Mouse (Mus musculus): ENCODE data around the gene Sec61a1. TPM values are rescaled to one million over a fixed set of nuclear protein-coding genes. Genes with fewer than 3 reads are reported as not detected.
A peak's percentile ranks its signal among the peaks of the same experiment; 100 is the strongest.

Sec61a1 gene
- polyA plus RNA-seq, 1 experiment from 2014 or later: 209 TPM

- ATAC-seq (ENCODE audit: insufficient number of reproducible peaks, low FRiP score): no peak
- Histone ChIP-seq H3K4me3 (no peak overlapping the region), H3K27ac (ENCODE audit: poor library complexity, severe bottlenecking) (no peak overlapping the region), H3K27me3 (replicated peaks) (no peaks in the 10 kb centered on the region), H3K36me3 (peaks cover 81% of the 10 kb centered on the region), H3K4me2 (no peak overlapping the region), H3K4me1 (replicated peaks) (no peaks in the 10 kb centered on the region), H3K9me3 (replicated peaks) (no peaks in the 10 kb centered on the region), H3K9ac (no peak overlapping the region)
- 86% methylated on average over 7 of the region's 7 CpGs for WGBS
Observed at GRCm38 (mm10) chr6:88489026-88489425, 29.7 kb downstream of the Sec61a1 start.

- Histone ChIP-seq H3K36me3 (peaks cover 76% of the 10 kb centered on the region), H3K4me2 (no peak overlapping the region), H3K9me3 (replicated peaks) (no peaks in the 10 kb centered on the region), H3K27ac (ENCODE audit: poor library complexity, severe bottlenecking) (no peak overlapping the region), H3K4me1 (replicated peaks) (peaks cover 9% of the 10 kb centered on the region; the same call in 1 of the 2 replicates), H3K9ac (no peak overlapping the region), H3K27me3 (replicated peaks) (no peaks in the 10 kb centered on the region), H3K4me3 (no peak overlapping the region)
- ATAC-seq (ENCODE audit: insufficient number of reproducible peaks, low FRiP score): no peak; the same call in 1 of the 2 replicates
- 82% methylated on average over 8 of the region's 8 CpGs for WGBS
Observed at GRCm38 (mm10) chr6:88486893-88487292, 31.8 kb downstream of the Sec61a1 start.

- no peak for ATAC-seq (ENCODE audit: insufficient number of reproducible peaks, low FRiP score)
- H3K36me3 ChIP-seq: peaks cover 73% of the 10 kb centered on the region
- WGBS: 83% methylated on average over 6 of the region's 6 CpGs
Observed at GRCm38 (mm10) chr6:88485378-88485777, 33.3 kb downstream of the Sec61a1 start.

GRCm38 (mm10) chr6:88483913-88484312 is 34.8 kb downstream of the Sec61a1 start:
- H3K27me3 ChIP-seq (replicated peaks): no peaks in the 10 kb centered on the region
- H3K4me2 ChIP-seq: no peak overlapping the region
- H3K4me1 ChIP-seq (replicated peaks): peaks cover 17% of the 10 kb centered on the region; the same call in 1 of the 2 replicates
- ATAC-seq (ENCODE audit: insufficient number of reproducible peaks, low FRiP score): no peak
- H3K36me3 ChIP-seq: peaks cover 84% of the 10 kb centered on the region
- no peak overlapping the region for H3K9ac ChIP-seq
- no peak overlapping the region for H3K4me3 ChIP-seq
- H3K9me3 ChIP-seq (replicated peaks): no peaks in the 10 kb centered on the region
- H3K27ac ChIP-seq (ENCODE audit: poor library complexity, severe bottlenecking): no peak overlapping the region

More at GRCm38 (mm10) chr6:88485378-88485777, 33.3 kb downstream of the Sec61a1 start:
- H3K4me2 ChIP-seq: no peak overlapping the region
- no peak overlapping the region for H3K27ac ChIP-seq (ENCODE audit: poor library complexity, severe bottlenecking)
- H3K9me3 ChIP-seq (replicated peaks): no peaks in the 10 kb centered on the region
- H3K9ac ChIP-seq: no peak overlapping the region
- peaks cover 12% of the 10 kb centered on the region; the same call in 1 of the 2 replicates for H3K4me1 ChIP-seq (replicated peaks)
- no peak overlapping the region for H3K4me3 ChIP-seq
- H3K27me3 ChIP-seq (replicated peaks): no peaks in the 10 kb centered on the region

- H3K27ac ChIP-seq (ENCODE audit: poor library complexity, severe bottlenecking): no peak overlapping the region; the same call in 1 of the 2 replicates
- WGBS: 74% methylated on average over 7 of the region's 7 CpGs
- H3K9ac ChIP-seq: no peak overlapping the region
- H3K4me3 ChIP-seq: no peak overlapping the region
- no peak overlapping the region for H3K4me2 ChIP-seq
- ATAC-seq (ENCODE audit: insufficient number of reproducible peaks, low FRiP score): no peak
- H3K4me1 ChIP-seq (replicated peaks): peaks cover 17% of the 10 kb centered on the region; the same call in 1 of the 2 replicates
- H3K9me3 ChIP-seq (replicated peaks): no peaks in the 10 kb centered on the region
- no peaks in the 10 kb centered on the region for H3K27me3 ChIP-seq (replicated peaks)
- H3K36me3 ChIP-seq: peaks cover 86% of the 10 kb centered on the region
Observed at GRCm38 (mm10) chr6:88483111-88483510, 35.6 kb downstream of the Sec61a1 start.

GRCm38 (mm10) chr6:88480421-88480820 is 38.3 kb downstream of the Sec61a1 start:
- peaks cover 28% of the 10 kb centered on the region for H3K4me1 ChIP-seq (replicated peaks)
- WGBS: 56% methylated on average over 6 of the region's 6 CpGs
- H3K4me3 ChIP-seq: no peak overlapping the region
- H3K36me3 ChIP-seq: peaks cover 78% of the 10 kb centered on the region
- H3K4me2 ChIP-seq: no peak overlapping the region
- no peak for ATAC-seq (ENCODE audit: insufficient number of reproducible peaks, low FRiP score)
- H3K27ac ChIP-seq (ENCODE audit: poor library complexity, severe bottlenecking): no peak overlapping the region
- H3K9ac ChIP-seq: no peak overlapping the region
- no peaks in the 10 kb centered on the region for H3K27me3 ChIP-seq (replicated peaks)
- no peaks in the 10 kb centered on the region for H3K9me3 ChIP-seq (replicated peaks)

- Histone ChIP-seq H3K4me3 (no peak overlapping the region), H3K4me2 (no peak overlapping the region), H3K9me3 (replicated peaks) (no peaks in the 10 kb centered on the region), H3K9ac (no peak overlapping the region), H3K27me3 (replicated peaks) (no peaks in the 10 kb centered on the region), H3K36me3 (peaks cover 67% of the 10 kb centered on the region), H3K27ac (ENCODE audit: poor library complexity, severe bottlenecking) (no peak overlapping the region), H3K4me1 (replicated peaks) (peaks cover 15% of the 10 kb centered on the region)
- ATAC-seq (ENCODE audit: insufficient number of reproducible peaks, low FRiP score): no peak
- WGBS: 78% methylated on average over 6 of the region's 6 CpGs
Observed at GRCm38 (mm10) chr6:88469878-88470277, 48.8 kb downstream of the Sec61a1 start.

GRCm38 (mm10) chr6:88465181-88465920 is 53.4 kb downstream of the Sec61a1 start, which contains the start of gene Ruvbl1:
TSS of gene Ruvbl1 (plus strand) at chr6:88465409.
- Histone ChIP-seq H3K4me1 (replicated peaks) (peaks cover 15% of the 10 kb centered on the region), H3K27me3 (replicated peaks) (no peaks in the 10 kb centered on the region), H3K36me3 (peaks cover 25% of the 10 kb centered on the region), H3K9ac (peak within 1 kb of the TSS; percentile 84), H3K9me3 (replicated peaks) (no peaks in the 10 kb centered on the region), H3K27ac (ENCODE audit: poor library complexity, severe bottlenecking) (no peak within 1 kb of the TSS), H3K4me3 (peak within 1 kb of the TSS; percentile 68), H3K4me2 (peak within 1 kb of the TSS; percentile 76)
- peak; percentile 98 for ATAC-seq (ENCODE audit: insufficient number of reproducible peaks, low FRiP score)
- under 1% methylated on average over 42 of the region's 42 CpGs for WGBS

GRCm38 (mm10) chr6:88454545-88454944 is 64.2 kb downstream of the Sec61a1 start:
- WGBS: 56% methylated on average over 2 of the region's 2 CpGs
- Histone ChIP-seq H3K4me2 (no peak overlapping the region), H3K27ac (ENCODE audit: poor library complexity, severe bottlenecking) (no peak overlapping the region), H3K27me3 (replicated peaks) (peaks cover 5% of the 10 kb centered on the region; the same call in 1 of the 2 replicates), H3K4me3 (no peak overlapping the region), H3K9me3 (replicated peaks) (no peaks in the 10 kb centered on the region), H3K36me3 (no peaks in the 10 kb centered on the region), H3K4me1 (replicated peaks) (no peaks in the 10 kb centered on the region), H3K9ac (no peak overlapping the region)
- no peak for ATAC-seq (ENCODE audit: insufficient number of reproducible peaks, low FRiP score)

Measured in heart, embryonic 12.5 days (tissue).